Mouse (Mus musculus) hindbrain, postnatal 0 days (tissue): ENCODE data around the gene Ptprd. TPM values are rescaled to one million over a fixed set of nuclear protein-coding genes. Genes with fewer than 3 reads are reported as not detected.
A peak's percentile ranks its signal among the peaks of the same experiment; 100 is the strongest.

Source experiments
- ATAC-seq: fragments of 200-750 bp; cut with Nextera tagmentation; 2 replicates; pipeline ENCODE4 v1.8.0; 2017; ENCODE audit warnings: mild to moderate bottlenecking, moderate TSS enrichment, moderate library complexity
- DNase-seq: peaks from one replicate; pipeline ENCODE4 v3.0.0-alpha.2; 2015; ENCODE audit warnings: low spot score
- H3K27ac ChIP-seq: fragments of 300-500 bp; sonication (generic); 2 replicates; pipeline ENCODE4 v1.5.1; 2014; ENCODE audit warnings: mild to moderate bottlenecking
- H3K27me3 ChIP-seq: fragments of 300-500 bp; sonication (generic); 2 replicates; pipeline ENCODE4 v1.6.1; 2014; ENCODE audit warnings: low read length, mixed read lengths; ENCODE audit not compliant: insufficient read depth
- H3K36me3 ChIP-seq: fragments of 300-500 bp; sonication (generic); 2 replicates; pipeline ENCODE4 v1.6.1; 2014; ENCODE audit warnings: low read length, mixed read lengths; ENCODE audit not compliant: insufficient read depth
- H3K4me1 ChIP-seq: fragments of 300-500 bp; sonication (generic); 2 replicates; pipeline ENCODE4 v1.6.1; 2014; ENCODE audit warnings: antibody characterized with exemption, low read length, mixed read lengths; ENCODE audit not compliant: insufficient read depth
- H3K4me2 ChIP-seq: fragments of 300-500 bp; sonication (generic); 2 replicates; pipeline ENCODE4 v1.6.1; 2014; ENCODE audit warnings: low read depth, mild to moderate bottlenecking, low read length, moderate library complexity, mixed read lengths
- H3K4me3 ChIP-seq: fragments of 300-500 bp; sonication (generic); 2 replicates; pipeline ENCODE4 v1.5.1; 2014; ENCODE audit warnings: low read length
- H3K9ac ChIP-seq: fragments of 300-500 bp; sonication (generic); replicated peaks from 2 replicates; pipeline ENCODE4 v1.6.1; 2014; ENCODE audit warnings: mild to moderate bottlenecking, low read length, moderate library complexity, mixed read lengths
- H3K9me3 ChIP-seq: fragments of 300-500 bp; sonication (generic); 2 replicates; pipeline ENCODE4 v1.6.1; 2016; ENCODE audit warnings: low read length, mixed read lengths
- CTCF ChIP-seq: IDR thresholded peaks from 2 replicates; pipeline ENCODE4 v1.5.1; 2016; ENCODE audit warnings: antibody characterized with exemption, control low read depth, low read depth
- WGBS: fragments of 180-500 bp; shearing (Covaris S2); extraction: QIAGEN DNeasy Blood & Tissue Kit; methylation state at CpG from one replicate; pipeline ENCODE4 v1.1.7; 2014; 5-methylcytosine and 5-hydroxymethylcytosine counted together
- polyA plus RNA-seq: library from polyadenylated mRNA; unstranded; fragments of >200 nt; fragmentation: Nextera tagmentation; extraction: Ambion mirVana; gene quantifications from 2 replicates; pipeline ENCODE4 v1.2.1, GENCODE M21; 2015
- total RNA-seq: library from RNA; depleted of rRNA; stranded (reverse); fragments of >200 nt; gene quantifications from 2 replicates; pipeline ENCODE4 v1.2.3, GENCODE M21; 2014

Ptprd gene
- total and polyA plus RNA-seq, 2 experiments from 2014 or later = 56.3 to 96.0 TPM

GRCm38 (mm10) chr4:76179497-76179896, 2032.3 kb downstream of the Ptprd start:
- WGBS = 31% methylated on average over 8 of the region's 8 CpGs
- Histone ChIP-seq H3K27ac (no peak overlapping the region), H3K4me3 (no peak overlapping the region), H3K4me1 (no peaks in the 10 kb centered on the region), H3K27me3 (no peaks in the 10 kb centered on the region), H3K9me3 (no peaks in the 10 kb centered on the region), H3K36me3 (no peaks in the 10 kb centered on the region), H3K4me2 (0 out of 2 replicates have a peak overlapping the region, but pooled peaks have one; percentile 16), H3K9ac (no peak overlapping the region)
- ATAC-seq = no peak
- DNase-seq = peak; percentile 66
- TF ChIP-seq CTCF = no peak

DNA sequence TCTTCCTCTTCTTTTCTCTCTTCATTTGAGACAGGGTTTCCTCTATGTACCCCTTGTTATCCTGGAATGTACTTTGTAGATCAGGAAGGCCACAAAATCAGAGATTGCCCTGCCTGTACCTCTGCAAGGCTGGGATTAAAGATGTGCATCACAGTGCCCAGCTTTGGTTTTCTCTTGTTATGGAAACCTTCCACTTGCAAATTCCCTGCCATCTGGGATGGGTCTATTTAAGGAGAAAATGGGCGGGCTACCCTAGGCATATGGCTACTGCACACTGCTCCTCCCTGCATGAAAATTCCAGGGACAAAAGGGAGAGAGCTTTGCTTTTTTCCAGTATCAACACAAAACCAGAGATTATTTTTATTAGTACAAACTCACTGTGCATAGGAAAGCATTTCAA, 2036.7 kb downstream of the Ptprd start:
- WGBS = 78% methylated on average over 1 of the region's 1 CpGs
- ATAC-seq (no peak), DNase-seq (no peak)
- Histone ChIP-seq H3K4me3 (no peak overlapping the region), H3K4me2 (no peak overlapping the region), H3K9me3 (no peaks in the 10 kb centered on the region), H3K27me3 (no peaks in the 10 kb centered on the region), H3K4me1 (no peaks in the 10 kb centered on the region), H3K9ac (no peak overlapping the region), H3K27ac (no peak overlapping the region), H3K36me3 (no peaks in the 10 kb centered on the region)
- no peak for TF ChIP-seq CTCF

DNA sequence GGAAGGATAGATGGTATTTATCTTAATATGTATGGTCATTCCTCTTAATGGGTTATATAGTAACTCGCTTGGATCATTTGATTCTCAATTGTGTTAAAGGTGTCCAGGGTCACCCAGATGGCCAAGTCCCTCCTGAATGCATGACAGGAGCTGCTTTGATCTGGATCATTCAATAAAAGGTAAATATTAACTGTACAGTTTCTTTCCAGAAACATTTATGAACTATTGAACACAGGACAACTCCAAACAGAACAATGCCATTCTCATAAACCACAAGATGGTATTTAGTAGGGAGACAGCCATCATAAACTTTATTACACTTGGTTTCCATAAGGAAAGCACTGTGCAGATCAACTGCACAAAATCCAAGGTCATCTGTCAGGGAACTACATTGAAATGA, 2056.0 kb downstream of the Ptprd start:
- Histone ChIP-seq H3K4me3 (no peak overlapping the region), H3K27me3 (no peaks in the 10 kb centered on the region), H3K4me2 (no peak overlapping the region), H3K36me3 (no peaks in the 10 kb centered on the region), H3K9ac (no peak overlapping the region), H3K9me3 (no peaks in the 10 kb centered on the region), H3K27ac (no peak overlapping the region), H3K4me1 (no peaks in the 10 kb centered on the region)
- no peak for DNase-seq
- WGBS = 71% methylated on average over 1 of the region's 1 CpGs
- no peak for ATAC-seq
- no peak for TF ChIP-seq CTCF

DNA sequence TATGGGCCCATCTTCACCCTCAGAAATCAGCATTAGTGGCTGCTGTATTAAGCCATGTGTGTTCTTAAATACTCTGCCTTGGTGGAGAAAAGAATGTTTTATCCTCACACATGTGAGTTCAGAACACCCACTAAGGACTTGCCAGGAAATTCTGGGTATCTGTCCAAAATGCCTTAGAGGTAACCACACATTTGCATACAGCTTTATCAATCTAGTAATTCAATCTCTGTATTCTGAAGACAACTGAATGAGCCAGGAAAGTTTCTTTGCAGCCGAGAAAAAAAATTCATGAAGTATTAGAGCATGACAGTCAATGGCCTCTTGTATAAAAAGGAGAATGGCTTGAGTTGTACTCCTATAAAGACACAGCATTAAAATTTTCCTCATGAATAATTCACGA, 2057.6 kb downstream of the Ptprd start:
- WGBS = 21% methylated on average over 2 of the region's 2 CpGs
- DNase-seq = peak; percentile 8
- Histone ChIP-seq H3K36me3 (no peaks in the 10 kb centered on the region), H3K9me3 (no peaks in the 10 kb centered on the region), H3K4me3 (no peak overlapping the region), H3K27me3 (no peaks in the 10 kb centered on the region), H3K4me2 (no peak overlapping the region), H3K9ac (no peak overlapping the region), H3K4me1 (no peaks in the 10 kb centered on the region), H3K27ac (no peak overlapping the region)
- peak; percentile 35; the same call in 1 of the 2 replicates for ATAC-seq
- TF ChIP-seq CTCF = no peak

DNA sequence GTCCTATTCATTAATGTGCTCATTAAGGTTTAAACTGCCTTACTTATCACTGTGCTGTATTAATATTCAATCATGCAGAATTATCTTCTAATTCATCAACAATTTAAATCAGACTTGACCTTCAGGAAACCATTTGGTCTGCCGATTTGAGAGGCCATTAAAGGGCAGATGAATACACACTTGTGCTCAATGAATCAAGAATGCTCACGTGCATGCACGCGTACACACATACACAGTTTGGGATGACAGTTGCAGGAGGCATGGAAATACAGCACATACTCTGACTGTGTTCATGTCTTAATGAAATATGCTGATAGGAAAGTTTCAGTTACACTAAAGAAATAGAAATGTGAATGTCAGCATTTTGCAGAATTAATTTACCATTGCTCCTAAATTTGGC, 2066.8 kb downstream of the Ptprd start:
- 57% methylated on average over 4 of the region's 4 CpGs for WGBS
- no peak for DNase-seq
- Histone ChIP-seq H3K9ac (no peak overlapping the region), H3K4me1 (no peaks in the 10 kb centered on the region), H3K4me2 (no peak overlapping the region), H3K9me3 (no peaks in the 10 kb centered on the region), H3K27ac (no peak overlapping the region), H3K36me3 (no peaks in the 10 kb centered on the region), H3K4me3 (no peak overlapping the region), H3K27me3 (no peaks in the 10 kb centered on the region)
- ATAC-seq = no peak
- no peak for TF ChIP-seq CTCF

DNA sequence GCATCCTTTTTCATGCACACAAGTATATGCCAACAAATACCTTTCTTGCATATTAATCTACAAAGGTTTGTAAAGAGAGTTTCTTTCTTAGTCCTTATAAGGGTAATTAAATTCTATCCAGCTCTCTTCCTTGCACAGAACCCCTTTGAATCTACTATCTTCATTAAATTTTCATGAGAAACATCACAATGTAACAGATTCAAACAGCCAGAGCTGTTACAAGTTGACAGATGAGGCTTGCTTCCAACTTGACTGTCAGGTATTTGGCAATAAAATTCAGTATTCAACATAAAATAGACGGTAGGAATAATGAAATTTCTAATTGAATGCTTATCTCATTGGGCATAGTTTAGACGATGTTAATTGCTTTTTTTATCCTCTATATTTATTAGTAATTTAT, 2067.4 kb downstream of the Ptprd start:
- Histone ChIP-seq H3K36me3 (no peaks in the 10 kb centered on the region), H3K4me1 (no peaks in the 10 kb centered on the region), H3K4me2 (no peak overlapping the region), H3K9me3 (no peaks in the 10 kb centered on the region), H3K27ac (no peak overlapping the region), H3K4me3 (no peak overlapping the region), H3K27me3 (no peaks in the 10 kb centered on the region), H3K9ac (no peak overlapping the region)
- ATAC-seq (no peak), DNase-seq (no peak)
- TF ChIP-seq CTCF = no peak
- 24% methylated on average over 2 of the region's 2 CpGs for WGBS

DNA sequence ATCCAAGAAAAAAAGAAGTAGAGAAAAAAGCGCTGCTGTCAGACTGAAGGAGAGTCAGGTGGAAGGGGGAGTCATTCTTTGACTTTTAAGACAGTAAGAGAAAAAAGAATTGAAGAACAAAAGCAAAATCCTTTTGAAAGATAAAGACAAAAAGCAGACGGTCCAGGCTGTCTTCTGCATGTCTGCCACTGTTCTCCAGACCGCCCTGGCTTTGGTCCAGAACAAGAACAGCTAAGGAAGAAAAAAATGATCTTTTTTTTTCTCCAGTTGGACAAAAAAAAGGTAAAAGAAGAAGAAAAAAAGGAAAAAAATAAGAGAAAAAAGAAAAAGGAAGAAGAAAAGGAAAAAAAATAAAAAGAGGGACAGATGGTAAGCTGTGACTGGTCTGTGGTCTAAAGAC, 2073.9 kb downstream of the Ptprd start:
- ATAC-seq (no peak), DNase-seq (no peak)
- Histone ChIP-seq H3K9ac (no peak overlapping the region), H3K36me3 (no peaks in the 10 kb centered on the region), H3K4me3 (no peak overlapping the region), H3K9me3 (no peaks in the 10 kb centered on the region), H3K27me3 (no peaks in the 10 kb centered on the region), H3K4me2 (no peak overlapping the region), H3K27ac (no peak overlapping the region), H3K4me1 (no peaks in the 10 kb centered on the region)
- TF ChIP-seq CTCF = no peak
- WGBS = 48% methylated on average over 3 of the region's 3 CpGs

GRCm38 (mm10) chr4:76136625-76137024, 2075.1 kb downstream of the Ptprd start:
- Histone ChIP-seq H3K27ac (no peak overlapping the region), H3K9ac (no peak overlapping the region), H3K9me3 (no peaks in the 10 kb centered on the region), H3K4me1 (no peaks in the 10 kb centered on the region), H3K27me3 (no peaks in the 10 kb centered on the region), H3K36me3 (no peaks in the 10 kb centered on the region), H3K4me3 (no peak overlapping the region), H3K4me2 (no peak overlapping the region)
- ATAC-seq (no peak), DNase-seq (no peak)
- no peak for TF ChIP-seq CTCF
- WGBS = 88% methylated on average over 14 of the region's 14 CpGs
